Mouse (Mus musculus) neural tube, embryonic 10.5 days (tissue): ENCODE results near the gene Vps16.

Source experiments
- DNase-seq: peaks from one replicate; pipeline ENCODE4 v3.0.0-alpha.2; 2017; ENCODE audit warnings: low spot score; ENCODE audit errors: extremely low spot score

Gene Vps16

GRCm38 (mm10) chr2:130421781-130422620, 2.1 kb upstream of the Vps16 start:
- DNase-seq = no peak

DNA sequence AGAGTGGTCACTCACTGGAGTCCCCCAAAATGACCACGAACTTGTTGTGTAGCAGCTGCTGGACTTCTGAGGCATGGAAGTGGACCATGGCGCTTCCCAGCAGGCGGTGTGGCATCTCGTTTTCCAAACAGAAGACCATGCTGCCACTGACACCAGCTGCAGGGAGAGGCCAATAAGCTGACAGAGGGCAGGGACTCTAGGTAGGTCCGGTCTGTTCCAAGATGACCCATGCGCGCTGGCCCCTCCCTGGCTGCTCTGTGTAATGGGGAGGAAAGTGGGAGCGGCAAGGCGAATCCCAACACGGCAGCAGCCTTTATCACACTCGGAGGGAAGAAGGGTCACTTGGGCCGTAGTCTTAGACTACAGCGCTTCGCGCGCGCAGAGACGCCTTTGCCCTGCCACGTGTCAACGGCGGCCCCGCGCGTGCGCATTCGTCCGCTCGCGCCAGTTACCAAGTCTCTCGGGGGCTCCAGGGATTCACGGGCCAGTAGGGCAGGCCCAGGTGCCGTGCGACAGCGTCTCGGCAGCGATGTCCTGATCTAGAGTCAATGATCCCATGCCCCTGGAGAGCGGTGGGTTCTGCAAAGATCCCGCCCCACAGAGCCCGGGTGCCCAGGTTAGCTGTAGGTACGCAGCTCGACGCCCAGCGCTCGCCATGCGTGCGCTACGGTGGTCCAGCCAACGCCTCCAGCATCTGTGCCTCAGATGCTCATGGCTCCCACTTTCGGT, 578 bp upstream of the Vps16 start:
- peak; percentile 86 for DNase-seq

DNA sequence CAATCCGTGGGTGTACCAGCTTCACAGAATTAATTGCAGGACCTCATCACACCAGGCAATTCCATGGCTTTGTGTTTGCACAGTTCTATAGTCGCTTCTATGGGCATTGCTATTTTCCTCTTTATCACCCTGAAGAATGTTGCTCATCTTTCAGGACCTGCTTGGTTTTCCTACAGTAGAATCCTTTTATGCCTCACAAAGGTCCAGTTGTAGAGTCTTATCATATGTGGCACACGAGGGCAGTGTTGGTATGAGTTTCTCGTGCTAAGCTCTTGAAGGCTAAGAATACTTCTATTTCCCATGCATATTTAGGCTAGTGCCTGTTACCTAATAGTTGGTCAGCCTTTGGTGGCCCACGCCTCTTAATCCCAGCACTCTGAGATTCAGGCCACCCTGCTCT, 973 bp downstream of the Vps16 start:
- DNase-seq = no peak

GRCm38 (mm10) chr2:130429851-130430250, 5.7 kb downstream of the Vps16 start:
- DNase-seq = no peak

GRCm38 (mm10) chr2:130430484-130430883, 6.3 kb downstream of the Vps16 start:
- DNase-seq = no peak

DNA sequence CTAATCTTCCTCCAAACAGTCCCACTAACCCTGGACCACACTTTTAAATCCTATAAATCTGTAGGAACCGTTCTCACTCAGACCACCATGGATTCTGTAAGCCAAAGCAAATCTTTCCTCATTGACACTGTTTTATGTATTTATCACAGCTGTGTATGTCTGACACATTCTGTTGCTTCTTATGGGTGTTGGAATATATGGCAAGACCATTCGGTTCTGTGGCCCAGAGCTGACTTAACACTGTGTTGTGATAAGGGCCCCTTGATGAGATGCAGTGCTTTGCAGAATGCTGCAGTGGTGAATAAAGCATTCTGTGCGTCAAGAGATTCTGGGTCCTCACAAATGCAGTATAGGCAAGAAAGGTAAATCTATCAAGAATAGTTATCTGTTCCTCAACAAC, 8.0 kb downstream of the Vps16 start:
- no peak for DNase-seq

DNA sequence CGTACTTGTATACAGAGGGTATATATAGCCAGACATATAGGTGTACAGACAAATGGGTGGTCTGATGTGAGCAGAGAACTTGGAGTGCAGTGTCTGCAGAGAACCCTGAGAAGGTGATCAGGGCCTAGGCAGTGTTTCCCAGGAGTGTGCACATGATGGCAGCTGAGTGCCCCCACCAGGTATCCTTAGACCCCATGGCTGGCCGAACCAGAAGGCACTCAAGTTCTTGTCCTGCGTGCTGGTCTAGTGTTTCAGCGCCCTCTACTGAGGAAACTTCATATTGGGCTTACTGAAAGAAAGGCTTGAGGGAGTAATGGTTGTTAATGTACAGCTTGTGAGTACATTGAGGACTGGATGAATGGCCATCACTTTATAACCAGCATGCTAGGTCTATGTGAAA, 9.0 kb downstream of the Vps16 start:
- no peak for DNase-seq

DNA sequence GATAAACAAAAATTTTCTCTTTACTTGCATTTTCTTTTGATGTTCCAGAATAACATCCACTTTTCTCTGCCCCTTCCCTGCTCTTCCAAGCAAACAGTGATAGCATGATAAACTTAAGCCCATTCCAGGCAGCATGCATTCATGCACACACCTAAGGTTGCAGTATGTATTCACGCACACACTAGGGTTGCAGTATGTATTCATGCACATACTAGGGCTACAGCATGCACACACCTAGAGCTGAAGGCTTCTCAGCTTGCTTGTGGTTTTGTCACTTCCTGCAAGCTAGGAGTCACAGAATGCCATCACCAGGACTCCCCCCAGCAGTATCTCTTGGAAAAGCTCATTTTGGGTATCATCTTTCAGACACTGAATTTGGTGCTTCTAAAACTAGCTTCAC, 12.6 kb downstream of the Vps16 start:
- no peak for DNase-seq

- DNase-seq = no peak
These were observed 14.7 kb downstream of the Vps16 start for GRCm38 (mm10) chr2:130438861-130439260.

GRCm38 (mm10) chr2:130439840-130440480, 15.8 kb downstream of the Vps16 start:
- no peak for DNase-seq

GRCm38 (mm10) chr2:130442162-130442561, 18.0 kb downstream of the Vps16 start:
- DNase-seq = no peak

GRCm38 (mm10) chr2:130448449-130448848, 24.3 kb downstream of the Vps16 start:
- DNase-seq = no peak

GRCm38 (mm10) chr2:130449021-130449793, 25.1 kb downstream of the Vps16 start:
- peak; percentile 41 for DNase-seq

DNA sequence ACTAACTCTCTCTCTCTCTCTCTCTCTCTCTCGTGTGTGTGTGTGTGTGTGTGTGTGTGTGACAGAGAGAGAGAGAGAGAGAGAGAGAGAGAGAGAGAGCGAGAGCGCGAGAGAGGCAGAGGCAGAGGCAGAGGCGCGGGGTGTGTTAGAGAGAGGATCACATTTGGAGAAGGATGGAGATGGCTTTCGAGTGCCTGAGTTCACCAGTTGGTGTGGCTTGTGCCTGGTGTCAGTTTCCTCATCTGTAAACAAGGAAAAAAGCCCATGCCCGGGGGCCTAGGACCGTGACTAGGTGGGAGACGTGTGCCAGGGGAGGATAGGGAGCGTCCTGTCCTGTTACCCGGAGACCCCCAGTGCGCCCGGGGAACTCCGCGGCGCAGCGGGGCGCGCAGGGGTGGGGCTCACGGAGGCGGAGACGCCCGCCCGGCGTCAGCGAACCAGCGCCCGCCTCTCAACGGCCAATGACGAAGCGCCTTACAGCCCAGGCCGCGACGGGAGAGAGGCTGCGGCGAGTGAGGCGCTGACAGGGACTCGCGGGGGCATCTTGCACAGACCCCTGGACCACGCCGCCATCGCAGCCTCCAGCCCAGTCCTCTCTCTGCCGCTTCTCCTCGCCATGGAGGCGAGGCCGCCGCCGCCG, 25.8 kb downstream of the Vps16 start, which contains the start of gene Ptpra:
Gene Ptpra, plus strand, starts transcription at position 485 of the 640 bp plus-strand sequence.
- peak; percentile 93 for DNase-seq

DNA sequence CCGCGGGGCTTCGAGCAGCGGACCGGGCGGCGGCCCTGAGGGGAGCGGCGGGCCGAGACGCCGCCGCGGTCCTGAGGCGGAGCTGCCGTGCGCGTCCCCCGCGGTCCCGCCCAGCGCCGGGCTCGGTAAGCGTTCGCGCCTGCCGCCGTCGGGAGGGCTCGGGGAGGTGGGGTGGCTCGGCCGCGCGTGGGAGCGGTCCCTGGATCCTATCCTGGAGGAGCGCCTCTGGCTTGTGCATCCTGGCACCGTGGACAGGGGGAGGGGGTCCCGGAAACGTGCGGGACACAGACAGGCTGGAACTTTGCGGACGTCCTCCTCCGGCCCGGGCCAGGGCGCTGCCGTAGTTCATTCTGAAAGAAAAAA, 26.3 kb downstream of the Vps16 start:
- no peak for DNase-seq

DNA sequence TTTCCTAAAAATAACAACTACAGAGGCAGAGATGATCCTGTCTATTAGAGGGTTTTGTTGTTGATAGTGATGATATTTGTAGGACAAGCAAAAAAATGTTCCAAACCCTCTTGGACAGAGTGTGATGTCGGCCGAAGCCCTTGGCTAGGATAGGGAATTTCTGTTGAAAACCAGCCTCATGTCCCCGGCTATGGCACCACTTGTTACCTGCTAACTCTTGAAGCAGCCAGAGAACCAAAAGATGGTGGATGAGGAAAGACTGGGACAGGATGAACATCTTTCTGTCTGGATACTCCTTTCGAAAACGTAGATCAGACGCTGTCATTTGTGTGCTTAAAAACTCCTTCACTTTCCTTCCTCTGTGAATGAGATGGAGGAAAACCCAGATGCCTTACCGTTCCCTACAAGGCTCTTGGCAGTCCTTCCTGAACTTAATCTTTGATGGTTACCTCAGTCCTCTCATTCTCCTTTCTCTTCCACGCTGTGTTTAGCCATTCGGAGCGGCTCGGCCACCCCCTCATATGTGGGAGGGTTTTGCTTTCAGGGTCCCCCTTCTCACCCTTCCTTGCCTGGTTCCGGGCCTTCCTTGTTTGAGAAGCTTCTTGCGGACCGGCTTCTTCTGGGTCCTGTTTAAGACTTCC, 27.1 kb downstream of the Vps16 start:
- no peak for DNase-seq

DNA sequence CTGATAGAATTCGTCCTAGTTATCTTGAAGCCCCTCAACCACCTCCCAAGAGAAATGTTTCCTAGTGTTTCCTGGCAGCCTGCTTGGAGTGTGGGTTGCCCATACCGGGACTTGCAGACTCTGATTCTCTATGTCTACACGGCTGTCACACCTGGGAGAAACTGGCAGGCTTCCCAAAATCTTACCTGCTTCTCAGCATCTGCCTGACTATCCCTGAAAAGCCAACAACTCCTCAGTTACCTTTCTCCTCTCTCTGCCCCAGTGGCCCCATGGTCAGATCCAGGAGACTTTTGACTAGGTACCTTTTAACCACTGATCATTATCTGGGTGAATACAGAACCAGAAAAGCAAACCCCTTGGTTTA, 27.6 kb downstream of the Vps16 start:
- no peak for DNase-seq

DNA sequence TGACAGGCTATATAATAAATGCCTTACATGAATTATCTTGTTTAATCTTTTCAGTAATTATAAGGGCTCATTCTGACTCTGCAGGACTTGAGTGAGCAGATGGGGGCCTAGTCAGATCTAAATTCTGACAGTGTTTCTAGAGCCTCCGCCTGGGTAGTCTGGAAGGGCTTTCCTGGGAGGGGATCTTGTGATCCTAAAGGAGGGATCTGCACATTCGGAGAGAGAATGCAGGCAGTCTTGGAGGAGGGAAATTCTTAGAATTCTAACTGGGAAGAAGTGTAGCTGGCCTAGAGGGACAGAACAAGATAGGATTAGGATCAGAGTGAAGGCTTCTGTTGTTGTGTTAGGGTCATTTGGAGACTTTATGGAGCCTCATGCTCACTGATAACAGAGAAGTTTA, 28.1 kb downstream of the Vps16 start:
- DNase-seq = no peak

GRCm38 (mm10) chr2:130453421-130453820, 29.3 kb downstream of the Vps16 start:
- DNase-seq = no peak

GRCm38 (mm10) chr2:130454748-130455370, 30.7 kb downstream of the Vps16 start:
- no peak for DNase-seq
